Mouse (Mus musculus) hematopoietic stem cell, adult 5-6 weeks (primary cell): ENCODE data around the gene Xcl1. TPM values are rescaled to one million over a fixed set of nuclear protein-coding genes. Genes with fewer than 3 reads are reported as not detected.
"Not testable (repeated sequence)": the region's sequence is repeated elsewhere in the genome, so short reads cannot be mapped to it uniquely, and the experiment has no call there.

Experiments used
- ATAC-seq, 2 experiments: fragments of 125-278 bp in 1 of 2; replicated peaks in 1 of 2; 2 replicates each; pipeline ENCODE4 v1.8.0; 2016 to 2017; ENCODE audit warnings: inconsistent platforms in 2 of 2, mild to moderate bottlenecking in 2 of 2, moderate number of reproducible peaks in 2 of 2, low read depth in 1 of 2, moderate TSS enrichment in 1 of 2; ENCODE audit not compliant: low FRiP score in 2 of 2, poor library complexity in 2 of 2, severe bottlenecking in 2 of 2, insufficient read depth in 1 of 2, low TSS enrichment in 1 of 2
- total RNA-seq: library from RNA; stranded (forward); fragments of 172-1452, 232-1000 nt; gene quantifications from 2 replicates; pipeline ENCODE4 v1.2.3, GENCODE M21; 2017

Xcl1 gene
- 9.3 and 10.4 TPM in 2 replicates for total RNA-seq

DNA sequence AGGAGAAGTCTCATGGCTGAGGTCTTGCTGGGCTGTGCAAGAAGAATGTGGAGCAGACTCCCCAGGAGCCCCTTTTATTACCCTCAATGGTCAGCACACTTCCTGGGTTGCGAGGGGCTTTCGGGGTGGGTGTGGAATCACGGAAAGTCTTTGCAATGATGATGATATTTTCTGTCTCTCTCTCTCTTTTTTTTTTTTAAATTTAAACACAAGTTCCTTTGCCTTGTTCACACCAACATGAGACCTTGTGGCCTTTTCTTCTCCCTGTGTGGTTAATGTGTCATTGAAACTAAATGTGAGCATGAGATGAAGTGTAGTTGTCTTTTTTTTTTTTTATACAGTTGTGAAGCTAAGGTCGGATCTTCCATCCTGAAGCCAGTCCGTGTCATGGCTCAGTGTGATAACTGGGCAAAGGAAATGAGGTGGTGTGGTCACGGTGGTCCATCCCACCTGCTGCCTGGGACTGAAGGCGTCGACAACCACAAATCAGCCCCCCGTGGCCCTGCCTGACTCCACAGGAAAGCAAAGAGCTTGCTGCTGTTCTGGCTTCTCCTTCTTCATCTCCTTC is at the start of gene Xcl1:
Xcl1 (minus strand) TSS at position 51 of the 568 bp plus-strand sequence.
- no peak for ATAC-seq

GRCm38 (mm10) chr1:164984681-164985080 is 49.4 kb upstream of the Xcl1 start:
- ATAC-seq: not testable (repeated sequence)

GRCm38 (mm10) chr1:164977351-164977750 is 42.0 kb upstream of the Xcl1 start:
- no peak for ATAC-seq

DNA sequence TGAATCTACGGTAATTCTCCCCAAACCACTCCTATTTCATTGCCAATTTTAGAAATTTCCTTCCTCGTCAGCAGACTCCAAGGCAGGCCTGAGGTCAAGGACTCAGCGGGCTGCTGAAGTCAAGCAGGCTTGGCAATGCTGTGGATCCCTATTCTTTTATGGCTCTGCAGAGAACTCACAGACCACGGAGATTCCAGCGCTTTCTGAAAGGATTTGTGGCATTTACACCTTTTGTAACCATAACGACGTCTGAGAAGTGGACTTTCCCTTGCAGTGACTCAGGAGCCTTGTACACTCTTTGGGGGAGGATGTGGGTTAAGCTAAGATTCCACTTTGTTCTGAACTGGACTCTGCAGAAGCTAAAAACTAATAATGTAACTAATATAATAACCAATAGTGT is 40.4 kb upstream of the Xcl1 start:
- peak; percentile 12 to 53; a peak in 2 of 4 replicates for ATAC-seq

DNA sequence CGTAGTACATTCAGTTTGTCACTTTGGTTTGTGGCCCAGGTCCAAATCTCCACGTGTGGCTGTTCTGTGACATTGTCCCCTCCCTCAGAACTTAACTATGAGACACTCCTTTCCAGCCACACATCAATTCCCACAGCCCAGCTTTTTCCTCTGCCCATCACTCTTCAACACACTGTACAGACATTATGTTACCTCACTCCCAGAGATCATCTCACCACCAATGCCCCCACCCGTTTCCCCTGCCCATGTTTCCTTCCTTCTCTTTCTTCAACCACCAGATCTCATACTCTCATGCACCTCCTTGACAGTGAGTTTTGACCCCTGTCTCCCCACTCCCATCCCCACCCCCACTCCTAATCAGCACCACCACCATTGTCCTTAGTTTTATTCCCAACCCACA is 39.9 kb upstream of the Xcl1 start:
- ATAC-seq: peak; percentile 21 to 46; a peak in 2 of 4 replicates

DNA sequence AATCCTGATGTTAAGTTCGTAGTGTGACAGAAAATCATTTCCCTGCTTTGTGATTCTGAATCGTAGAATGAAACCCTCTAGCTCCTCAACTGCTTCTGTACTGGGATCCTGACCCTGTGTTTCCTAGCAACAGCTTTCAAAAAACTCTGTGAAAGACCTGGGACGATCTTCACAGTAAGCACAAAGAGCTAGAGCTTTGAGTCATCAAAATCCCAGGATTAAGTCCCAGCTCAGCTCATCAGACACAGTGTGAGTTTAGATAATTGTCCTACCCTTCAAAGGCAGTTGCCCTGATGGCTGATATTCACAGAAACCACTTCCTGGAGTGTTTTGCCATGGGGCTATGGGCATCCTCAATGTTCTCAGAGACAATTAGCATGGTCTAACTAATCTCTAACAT is 38.5 kb upstream of the Xcl1 start:
- no peak for ATAC-seq

- no peak for ATAC-seq
These were observed 38.0 kb upstream of the Xcl1 start for GRCm38 (mm10) chr1:164973341-164973740.

DNA sequence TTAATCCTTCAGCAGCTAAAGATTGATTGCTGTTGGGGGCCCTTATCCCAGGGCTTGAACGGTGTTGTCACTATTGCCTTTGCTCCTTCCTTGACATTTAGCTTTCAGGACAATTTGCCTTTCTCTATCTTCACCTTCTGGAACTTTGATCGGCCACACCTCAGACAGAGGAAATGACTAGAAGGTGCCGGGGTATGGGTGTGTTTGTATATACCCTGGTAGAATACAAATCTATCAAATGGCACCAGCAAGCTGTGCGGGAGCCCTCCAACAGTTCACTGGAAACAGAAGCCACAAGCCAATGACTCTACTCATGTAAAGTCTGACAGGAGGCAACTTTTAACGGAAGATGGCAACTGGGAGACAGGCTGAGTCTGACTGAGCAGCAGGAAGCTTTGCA is 37.4 kb upstream of the Xcl1 start:
- no peak for ATAC-seq

GRCm38 (mm10) chr1:164966095-164966698 is 30.9 kb upstream of the Xcl1 start:
- peak; percentile 93 for ATAC-seq

GRCm38 (mm10) chr1:164960610-164961009 is 25.3 kb upstream of the Xcl1 start:
- ATAC-seq: peak in 1 of 2 experiments; percentile 16; a peak in 1 of 4 replicates

DNA sequence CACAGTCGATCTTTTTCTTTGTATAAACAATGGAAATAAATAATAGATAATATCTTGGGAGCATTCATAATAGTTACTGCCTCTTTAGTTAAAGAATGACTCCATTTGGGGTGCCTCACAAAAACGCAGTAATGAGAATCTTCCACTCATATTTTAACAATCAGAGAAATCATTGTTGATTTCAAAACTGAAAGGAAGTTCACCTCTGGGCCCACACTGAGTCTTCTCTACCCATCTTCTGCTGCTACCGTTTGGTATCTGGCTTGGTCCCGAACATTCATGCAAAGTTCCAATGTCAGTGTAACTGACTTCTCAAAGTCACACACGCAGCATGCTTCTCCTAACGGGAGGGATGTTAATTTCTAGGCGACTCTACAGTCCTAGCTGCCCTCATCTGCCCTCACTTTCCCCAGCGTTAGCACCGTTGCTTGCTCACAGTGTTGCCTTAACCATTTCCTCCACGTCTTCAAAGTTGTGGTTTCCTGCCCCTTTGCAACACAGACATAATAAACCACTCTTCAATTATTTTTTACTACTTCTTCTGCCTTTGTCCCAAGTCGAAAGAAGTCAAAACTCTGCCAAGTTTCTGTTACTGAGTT is 24.6 kb upstream of the Xcl1 start:
- peak; percentile 91 to 93 for ATAC-seq

DNA sequence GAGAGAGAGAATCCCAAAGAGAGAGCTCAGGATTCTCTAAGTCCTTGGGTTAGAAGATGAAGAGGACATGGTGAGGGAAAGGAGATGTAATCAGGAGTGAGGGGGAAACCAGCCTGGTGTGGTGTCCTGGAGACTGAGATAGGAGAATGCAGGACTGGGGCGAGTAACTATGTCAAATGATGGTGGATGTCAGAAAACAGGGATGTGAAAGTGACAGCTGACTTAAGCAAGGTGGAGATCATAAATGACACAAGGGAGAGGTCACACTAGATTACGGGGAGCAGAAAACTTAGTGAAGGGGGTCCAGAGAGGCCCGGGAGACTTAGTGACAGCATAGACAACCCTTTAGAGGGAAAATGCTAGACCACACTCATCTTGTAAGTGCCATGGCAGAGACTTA is 23.8 kb upstream of the Xcl1 start:
- ATAC-seq: no peak

DNA sequence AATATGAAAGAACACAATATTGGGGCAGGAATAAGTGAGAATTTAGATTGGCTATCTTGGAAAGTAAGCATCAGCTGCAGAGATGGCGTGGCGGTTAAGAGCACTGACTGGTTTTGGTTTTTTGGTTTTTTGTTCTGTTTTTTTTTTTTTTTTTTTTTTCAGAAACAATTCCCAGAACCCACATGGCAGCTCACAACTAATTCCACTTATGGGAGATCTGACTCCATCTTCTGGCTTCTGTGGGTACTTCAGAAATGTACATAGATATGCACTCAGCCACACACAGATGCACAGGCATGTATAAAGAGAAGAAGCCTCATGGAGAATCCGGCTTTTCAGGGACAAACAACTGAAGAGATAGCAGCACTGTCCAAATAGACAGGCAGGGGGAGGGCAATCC is 22.6 kb upstream of the Xcl1 start:
- no peak for ATAC-seq

DNA sequence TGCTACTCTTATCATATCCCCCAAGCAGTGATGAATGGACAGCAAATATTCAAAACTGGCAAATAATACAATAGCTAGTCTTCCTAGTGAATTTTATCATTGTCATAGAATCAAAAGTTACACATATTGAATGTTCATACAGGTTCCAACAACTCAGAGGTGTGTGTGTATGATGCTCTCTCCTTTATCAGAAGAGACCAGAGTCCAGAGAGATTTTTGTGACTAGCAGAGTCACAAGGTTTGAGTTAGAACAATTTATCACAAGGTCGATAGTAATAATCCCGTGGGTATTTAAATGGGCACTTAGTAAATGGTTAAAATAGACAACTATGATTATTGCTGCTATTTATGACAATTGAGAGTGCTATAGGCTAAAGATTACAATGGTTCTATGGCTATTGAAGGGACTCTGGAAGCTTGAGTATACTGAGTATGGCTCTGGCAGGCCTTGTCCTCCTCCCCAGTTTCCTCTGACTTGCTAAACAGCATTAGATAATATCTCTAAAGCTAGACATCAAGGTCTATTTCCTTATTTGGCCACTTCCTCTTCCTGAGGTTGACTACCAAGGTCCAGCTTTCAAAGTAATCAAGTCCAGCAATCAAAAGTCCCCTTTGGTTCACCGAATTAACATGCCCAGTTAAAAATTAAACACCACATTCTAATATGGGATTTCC is 21.5 kb upstream of the Xcl1 start:
- no peak for ATAC-seq

DNA sequence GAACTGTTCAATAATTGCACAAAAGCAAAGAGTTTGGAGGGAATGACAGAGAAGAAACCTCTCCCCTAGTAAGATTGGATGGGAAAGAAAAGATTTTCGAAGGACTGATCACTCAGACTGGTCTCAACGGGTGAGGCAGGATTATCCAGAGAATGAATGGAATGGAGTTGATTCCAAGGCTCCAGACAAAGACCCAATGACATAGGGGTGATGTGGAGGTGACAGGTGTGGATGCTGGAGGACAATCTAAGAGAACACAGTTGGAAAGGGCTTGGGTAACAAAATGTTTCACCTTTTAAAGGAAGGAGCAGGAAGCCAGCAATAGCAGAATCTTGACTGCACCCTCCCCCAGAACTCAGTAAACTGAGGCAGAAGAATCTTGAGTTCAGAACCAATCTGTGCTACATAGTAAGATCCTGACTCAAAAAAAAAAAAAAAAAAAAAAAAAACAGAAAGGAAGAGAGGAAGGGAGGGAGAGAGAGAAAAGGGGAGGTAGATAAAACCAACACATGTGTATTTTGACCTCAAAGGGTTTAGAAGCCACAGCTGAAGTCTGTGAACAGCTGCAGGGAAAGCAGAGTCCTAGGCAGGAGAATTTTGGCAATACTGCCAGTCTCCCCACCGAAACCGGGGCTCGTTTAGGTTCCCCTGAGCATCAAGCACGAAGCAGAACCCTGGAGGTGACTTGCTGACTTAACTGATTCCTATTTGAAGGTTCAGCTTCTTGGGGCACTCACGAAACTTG is 20.3 kb upstream of the Xcl1 start:
- ATAC-seq: no peak

- peak; percentile 87 to 89 for ATAC-seq
These were observed 18.2 kb upstream of the Xcl1 start for GRCm38 (mm10) chr1:164953574-164953973.

GRCm38 (mm10) chr1:164936060-164936459 is 733 bp upstream of the Xcl1 start:
- no peak for ATAC-seq
